Mouse (Mus musculus) myocyte (in vitro differentiated cells): ENCODE data around the gene 5730596B20Rik. TPM values are rescaled to one million over a fixed set of nuclear protein-coding genes. Genes with fewer than 3 reads are reported as not detected.
A peak's percentile ranks its signal among the peaks of the same experiment; 100 is the strongest.

Experiments used
- H3K27me3 ChIP-seq: one replicate; pipeline ENCODE4 v1.6.1; 2011; ENCODE audit not compliant: control insufficient read depth, insufficient read depth, insufficient read length
- H3K36me3 ChIP-seq: one replicate; pipeline ENCODE4 v1.6.1; 2011; ENCODE audit not compliant: control insufficient read depth, insufficient read depth
- H3K4me2 ChIP-seq: one replicate; pipeline ENCODE4 v1.6.1; 2011; ENCODE audit warnings: low read depth, control low read depth
- H3K4me3 ChIP-seq: one replicate; pipeline ENCODE4 v1.5.1; 2011; ENCODE audit warnings: mild to moderate bottlenecking, control low read depth, moderate library complexity
- H3K79me2 ChIP-seq: one replicate; pipeline ENCODE4 v1.6.1; 2011; ENCODE audit not compliant: control insufficient read depth, insufficient read depth
- H3ac ChIP-seq: one replicate; pipeline ENCODE4 v1.6.1; 2011; ENCODE audit not compliant: control insufficient read depth, insufficient read length
- CEBPB ChIP-seq: IDR thresholded peaks from 2 replicates; pipeline ENCODE4 v1.6.1; 2011; ENCODE audit warnings: mild to moderate bottlenecking, moderate library complexity; ENCODE audit not compliant: poor library complexity, insufficient read depth, severe bottlenecking
- E2F4 ChIP-seq: IDR thresholded peaks from one replicate; pipeline ENCODE4 v1.6.1; 2011; ENCODE audit warnings: mild to moderate bottlenecking, control low read depth, moderate library complexity; ENCODE audit not compliant: insufficient read depth
- MAX ChIP-seq: IDR thresholded peaks from one replicate; pipeline ENCODE4 v1.6.1; 2011; ENCODE audit warnings: low read depth, mild to moderate bottlenecking, control low read depth
- MYOD1 ChIP-seq, 3 experiments: IDR thresholded peaks; one replicate each; pipeline ENCODE4 v1.6.1; 2011; ENCODE audit warnings: control low read depth in 2 of 3, low read depth in 2 of 3, mild to moderate bottlenecking in 2 of 3, moderate library complexity in 1 of 3; ENCODE audit not compliant: insufficient read length in 2 of 3, control insufficient read depth in 1 of 3
- MYOG ChIP-seq, 3 experiments: IDR thresholded peaks; one replicate each; pipeline ENCODE4 v1.6.1; 2011; ENCODE audit warnings: control low read depth in 2 of 3, low read depth in 2 of 3, mild to moderate bottlenecking in 2 of 3; ENCODE audit not compliant: insufficient read length in 2 of 3, control insufficient read depth in 1 of 3, insufficient read depth in 1 of 3
- POLR2A ChIP-seq: IDR thresholded peaks from one replicate; pipeline ENCODE4 v1.6.1; 2011; ENCODE audit warnings: low read depth, mild to moderate bottlenecking, control low read depth, moderate library complexity; ENCODE audit not compliant: insufficient read length
- POLR2AphosphoS2 ChIP-seq: IDR thresholded peaks from one replicate; pipeline ENCODE4 v1.6.1; 2011; ENCODE audit warnings: low read depth, control low read depth; ENCODE audit not compliant: insufficient read length
- REST ChIP-seq: IDR thresholded peaks from one replicate; pipeline ENCODE4 v1.6.1; 2011; ENCODE audit warnings: mild to moderate bottlenecking, control low read depth, moderate library complexity; ENCODE audit not compliant: insufficient read depth, insufficient read length
- SRF ChIP-seq: IDR thresholded peaks from one replicate; pipeline ENCODE4 v1.6.1; 2011; ENCODE audit warnings: low read depth; ENCODE audit not compliant: control insufficient read depth, insufficient read length
- TCF12 ChIP-seq: IDR thresholded peaks from one replicate; pipeline ENCODE4 v1.6.1; 2011; ENCODE audit warnings: mild to moderate bottlenecking, control low read depth; ENCODE audit not compliant: poor library complexity, insufficient read depth, severe bottlenecking
- TCF3 ChIP-seq: IDR thresholded peaks from one replicate; pipeline ENCODE4 v1.6.1; 2011; ENCODE audit warnings: low read depth, control low read depth; ENCODE audit not compliant: insufficient read length
- USF1 ChIP-seq: IDR thresholded peaks from one replicate; pipeline ENCODE4 v1.6.1; 2011; ENCODE audit warnings: low read depth, mild to moderate bottlenecking, control low read depth, moderate library complexity
- polyA plus RNA-seq: library from polyadenylated mRNA; unstranded; fragments of >200 nt; fragmentation: generic; extraction: Trizol; gene quantifications from one replicate; pipeline ENCODE4 v1.2.1, GENCODE M21; 2012; ENCODE audit warnings: missing spikeins

Gene 5730596B20Rik
- polyA plus RNA-seq, 1 experiment: 0.11 TPM

DNA sequence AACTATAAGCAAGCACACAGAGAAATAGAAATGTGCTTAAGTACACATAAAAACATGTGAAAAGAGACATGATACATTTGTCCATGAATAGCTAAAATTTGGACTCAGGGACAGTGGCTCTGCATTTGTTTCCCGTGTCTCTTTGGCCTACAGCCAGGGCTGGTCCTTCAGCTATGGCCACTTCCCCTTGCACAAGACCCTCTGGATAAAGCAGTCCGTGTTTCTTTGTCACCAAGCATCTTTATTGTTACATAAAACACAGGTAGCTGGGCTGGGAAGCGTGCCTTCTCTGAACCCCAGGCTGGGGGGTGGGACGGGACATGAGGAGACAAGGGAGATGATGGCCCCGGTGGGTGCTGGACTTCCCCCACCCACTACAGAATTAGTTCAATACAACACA is 37.0 kb downstream of the 5730596B20Rik start:
- peak overlapping the region; percentile 67 for H3K4me3 ChIP-seq
- no peak for TF ChIP-seq USF1
- TF ChIP-seq POLR2AphosphoS2: no peak
- TF ChIP-seq MYOD1 (IDR thresholded peaks at IDR 0.05; ENCODE audit: control insufficient read depth in 1 of 3, insufficient read length in 2 of 3, low read depth in 2 of 3): no peak
- TF ChIP-seq TCF3: no peak
- no peak for TF ChIP-seq E2F4
- TF ChIP-seq MAX: no peak
- no peak for TF ChIP-seq TCF12
- no peak for TF ChIP-seq POLR2A
- TF ChIP-seq REST: no peak
- no peak for TF ChIP-seq CEBPB
- TF ChIP-seq SRF: no peak
- no peak for TF ChIP-seq MYOG (IDR thresholded peaks at IDR 0.05; ENCODE audit: control insufficient read depth in 1 of 3, insufficient read depth in 1 of 3, insufficient read length in 2 of 3, low read depth in 2 of 3)
- H3K4me2 ChIP-seq: peak overlapping the region; percentile 97
- H3K36me3 ChIP-seq: no peaks in the 10 kb centered on the region
- no peak overlapping the region for H3ac ChIP-seq
- H3K27me3 ChIP-seq: no peaks in the 10 kb centered on the region
- peaks cover 38% of the 10 kb centered on the region for H3K79me2 ChIP-seq

DNA sequence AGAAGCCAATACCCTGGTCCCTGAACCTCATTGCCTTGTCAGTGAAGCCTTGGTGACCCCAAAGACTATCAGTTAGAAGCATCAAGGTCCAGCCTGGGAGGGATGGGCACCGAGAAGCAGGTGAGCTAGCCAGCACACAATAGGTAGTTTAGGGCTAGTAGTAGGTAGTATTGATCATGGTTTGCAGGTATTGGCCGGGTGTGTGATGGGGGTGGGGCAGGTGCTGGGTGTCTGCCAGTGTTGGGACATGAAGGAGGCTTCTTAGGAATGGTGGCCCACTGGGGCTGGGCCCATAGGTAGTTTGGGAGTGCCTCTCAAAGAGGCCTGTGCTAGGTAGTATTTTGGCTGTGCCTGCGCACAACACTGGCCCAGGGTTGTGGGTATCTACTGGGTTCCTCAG is 37.8 kb downstream of the 5730596B20Rik start:
- H3K79me2 ChIP-seq: peaks cover 30% of the 10 kb centered on the region
- no peaks in the 10 kb centered on the region for H3K27me3 ChIP-seq
- no peaks in the 10 kb centered on the region for H3K36me3 ChIP-seq
- TF ChIP-seq USF1: no peak
- no peak for TF ChIP-seq CEBPB
- TF ChIP-seq MYOD1 (IDR thresholded peaks at IDR 0.05; ENCODE audit: control insufficient read depth in 1 of 3, insufficient read length in 2 of 3, low read depth in 2 of 3): no peak
- no peak for TF ChIP-seq TCF3
- TF ChIP-seq POLR2A: no peak
- TF ChIP-seq MYOG (IDR thresholded peaks at IDR 0.05; ENCODE audit: control insufficient read depth in 1 of 3, insufficient read depth in 1 of 3, insufficient read length in 2 of 3, low read depth in 2 of 3): no peak
- no peak for TF ChIP-seq REST
- TF ChIP-seq POLR2AphosphoS2: no peak
- no peak for TF ChIP-seq TCF12
- no peak for TF ChIP-seq E2F4
- TF ChIP-seq MAX: no peak
- TF ChIP-seq SRF: no peak
- H3ac ChIP-seq: no peak overlapping the region
- H3K4me2 ChIP-seq: peak overlapping the region; percentile 88
- peak overlapping the region; percentile 89 for H3K4me3 ChIP-seq

DNA sequence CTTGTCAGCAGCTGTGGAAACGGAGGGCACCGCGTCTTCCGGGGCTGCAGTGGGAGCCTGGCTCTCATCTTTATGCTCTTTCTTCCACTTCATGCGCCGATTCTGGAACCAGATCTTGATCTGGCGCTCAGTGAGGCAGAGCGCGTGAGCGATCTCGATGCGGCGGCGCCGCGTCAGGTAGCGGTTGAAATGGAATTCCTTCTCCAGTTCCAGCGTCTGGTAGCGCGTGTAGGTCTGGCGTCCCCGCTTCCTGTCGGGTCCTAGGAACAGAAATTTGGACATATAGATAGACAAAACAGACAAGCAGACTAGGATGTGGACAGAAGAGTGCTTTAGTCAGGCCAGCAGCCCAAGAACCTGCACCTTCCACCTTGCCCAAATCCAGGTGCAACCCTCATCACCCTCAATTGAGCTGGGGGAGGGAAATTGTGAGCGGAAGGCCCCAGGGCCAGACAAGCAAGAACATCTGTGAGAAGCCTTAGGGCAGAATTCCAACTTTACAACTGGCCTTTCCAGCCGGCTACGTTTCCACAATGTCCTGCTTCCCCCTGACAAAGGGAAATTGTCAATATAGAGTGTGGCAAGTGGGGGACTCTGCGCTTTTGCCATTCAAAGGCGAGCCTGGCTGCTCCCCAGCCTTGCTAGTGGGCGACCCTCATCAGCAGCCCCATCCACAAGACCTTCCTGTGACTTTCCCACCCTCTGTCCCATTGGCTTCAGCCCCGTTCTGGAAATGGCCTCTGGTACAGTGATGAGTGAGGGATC is 38.7 kb downstream of the 5730596B20Rik start:
- H3ac ChIP-seq: no peak overlapping the region
- H3K36me3 ChIP-seq: no peaks in the 10 kb centered on the region
- peaks cover 22% of the 10 kb centered on the region for H3K79me2 ChIP-seq
- H3K4me2 ChIP-seq: peak overlapping the region; percentile 88
- TF ChIP-seq POLR2A: peak; percentile 7
- TF ChIP-seq USF1: no peak
- peak overlapping the region; percentile 89 for H3K4me3 ChIP-seq
- H3K27me3 ChIP-seq: no peaks in the 10 kb centered on the region

DNA sequence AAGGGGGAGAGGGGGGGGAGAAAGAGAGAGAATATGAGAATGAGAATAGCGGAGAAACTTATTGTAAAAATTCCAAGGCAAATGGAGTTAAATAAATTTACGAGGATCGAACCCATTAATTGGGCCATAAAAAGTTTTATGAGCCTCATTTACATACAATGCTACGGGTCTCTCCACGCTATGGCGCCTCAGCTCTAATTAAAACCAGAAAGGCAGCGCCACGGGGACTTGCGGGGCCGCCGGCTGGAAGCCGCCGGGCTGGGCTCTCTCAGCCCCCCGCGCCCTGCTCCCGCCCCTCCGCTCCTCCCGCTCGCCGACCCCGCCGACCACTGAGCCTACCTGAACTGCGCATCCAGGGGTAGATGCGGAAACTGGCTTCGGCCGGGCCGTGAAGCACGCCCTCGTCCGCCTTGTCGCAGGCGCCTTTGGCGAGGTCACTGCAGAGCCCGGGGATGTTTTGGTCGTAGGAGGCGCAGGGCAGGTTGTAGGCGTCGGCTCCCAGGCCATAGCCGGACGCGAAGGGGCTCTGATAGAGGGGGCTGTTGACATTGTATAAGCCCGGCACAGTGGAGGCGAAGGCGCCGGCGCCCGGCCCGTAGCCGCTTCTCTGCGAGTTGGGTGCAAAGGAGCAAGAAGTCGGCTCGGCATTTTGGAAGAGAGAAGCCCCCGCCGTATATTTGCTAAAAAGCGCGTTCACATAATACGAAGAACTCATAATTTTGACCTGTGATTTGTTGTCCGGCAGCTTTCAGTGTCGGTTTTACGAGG is 39.6 kb downstream of the 5730596B20Rik start:
- peak overlapping the region; percentile 89 for H3K4me3 ChIP-seq
- TF ChIP-seq MYOG (IDR thresholded peaks at IDR 0.05; ENCODE audit: control insufficient read depth in 1 of 3, insufficient read depth in 1 of 3, insufficient read length in 2 of 3, low read depth in 2 of 3) (no peak), POLR2A (peak; percentile 67), TCF12 (no peak), MYOD1 (IDR thresholded peaks at IDR 0.05; ENCODE audit: control insufficient read depth in 1 of 3, insufficient read length in 2 of 3, low read depth in 2 of 3) (no peak), POLR2AphosphoS2 (peak; percentile 64)
- H3K27me3 ChIP-seq: no peaks in the 10 kb centered on the region
- H3K79me2 ChIP-seq: peaks cover 16% of the 10 kb centered on the region
- H3K36me3 ChIP-seq: no peaks in the 10 kb centered on the region
- H3ac ChIP-seq: peak overlapping the region; percentile 46
- peak overlapping the region; percentile 88 for H3K4me2 ChIP-seq

DNA sequence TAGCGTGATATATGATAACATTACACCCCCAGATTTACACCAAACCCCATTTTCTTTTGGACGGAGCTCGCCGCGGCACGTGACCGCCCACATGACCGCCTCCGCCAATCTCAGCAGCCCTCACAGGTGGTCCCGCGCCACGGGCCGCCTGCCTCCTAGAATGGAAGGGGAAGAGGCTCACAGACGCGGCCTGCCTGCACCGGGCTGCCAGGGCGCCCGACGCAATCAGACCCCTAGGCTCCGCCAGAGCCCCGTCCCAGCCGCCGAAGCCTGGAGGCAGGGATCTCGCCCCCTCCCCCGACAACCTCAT is 40.1 kb downstream of the 5730596B20Rik start:
- Histone ChIP-seq H3K4me3 (peak overlapping the region; percentile 89), H3K36me3 (no peaks in the 10 kb centered on the region), H3K4me2 (peak overlapping the region; percentile 88), H3K79me2 (peaks cover 17% of the 10 kb centered on the region), H3K27me3 (no peaks in the 10 kb centered on the region), H3ac (peak overlapping the region; percentile 46)
- TF ChIP-seq MYOD1 (IDR thresholded peaks at IDR 0.05; ENCODE audit: control insufficient read depth in 1 of 3, insufficient read length in 2 of 3, low read depth in 2 of 3) (peak in 2 of 3 experiments; percentile 51 to 67), POLR2A (peak; percentile 84), MYOG (IDR thresholded peaks at IDR 0.05; ENCODE audit: control insufficient read depth in 1 of 3, insufficient read depth in 1 of 3, insufficient read length in 2 of 3, low read depth in 2 of 3) (peak in 2 of 3 experiments; percentile 30 to 42), USF1 (peak; percentile 95), POLR2AphosphoS2 (peak; percentile 83), REST (no peak), TCF3 (no peak)
